Mouse (Mus musculus) C2C12 (cell line): Measurements from ENCODE around the gene Unc79.

Experiments used
- CEBPB ChIP-seq: IDR thresholded peaks from one replicate; pipeline ENCODE4 v1.6.1; 2011; ENCODE audit warnings: low read depth, mild to moderate bottlenecking, control low read depth, moderate library complexity
- CTCF ChIP-seq: IDR thresholded peaks from one replicate; pipeline ENCODE4 v1.5.1; 2011; ENCODE audit not compliant: control insufficient read depth, insufficient read depth, insufficient read length
- FOSL1 ChIP-seq: IDR thresholded peaks from one replicate; pipeline ENCODE4 v1.8.0; 2011; ENCODE audit warnings: mild to moderate bottlenecking, low read length; ENCODE audit not compliant: poor library complexity, insufficient read depth, severe bottlenecking
- MYOG ChIP-seq: IDR thresholded peaks from one replicate; pipeline ENCODE4 v1.6.1; 2011; ENCODE audit not compliant: control insufficient read depth, insufficient read length; ENCODE audit errors: extremely low read depth

GRCm38 (mm10) chr12:103064944-103065343, 116.3 kb downstream of the Unc79 start:
- peak; percentile 52 for TF ChIP-seq CTCF
- TF ChIP-seq MYOG = no peak
- TF ChIP-seq FOSL1 = no peak
- TF ChIP-seq CEBPB = no peak
